Mouse (Mus musculus): ENCODE measurements around the gene P4ha2.
"Not testable (repeated sequence)": the region's sequence is repeated elsewhere in the genome, so short reads cannot be mapped to it uniquely, and the experiment has no call there.

P4ha2 gene

DNA sequence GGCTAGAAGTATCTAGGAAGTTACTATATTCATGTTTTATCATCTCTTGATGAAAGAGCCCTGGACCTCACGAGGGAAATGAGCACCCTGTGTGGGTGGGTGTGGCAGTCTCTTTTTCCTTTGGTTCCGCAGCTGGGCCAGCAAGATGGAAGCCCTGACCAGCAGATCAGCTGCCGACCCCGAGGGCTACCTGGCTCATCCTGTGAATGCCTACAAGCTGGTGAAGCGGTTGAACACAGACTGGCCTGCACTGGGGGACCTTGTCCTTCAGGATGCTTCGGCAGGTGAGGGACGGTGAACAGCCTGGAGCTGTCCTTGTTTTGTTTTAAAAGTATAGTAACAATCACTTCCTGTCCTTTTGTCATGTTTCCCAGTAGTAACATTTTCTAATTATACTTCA is 11.4 kb downstream of the P4ha2 start:
- DNase-seq, result no peak

GRCm38 (mm10) chr11:54111976-54112741 is 12.3 kb downstream of the P4ha2 start:
- DNase-seq, result peak; percentile 83

- no peak for DNase-seq
Measured at GRCm38 (mm10) chr11:54112920-54113319, 13.0 kb downstream of the P4ha2 start.

- DNase-seq, result no peak
Measured at GRCm38 (mm10) chr11:54113352-54113751, 13.5 kb downstream of the P4ha2 start.

- DNase-seq, result no peak
Measured at GRCm38 (mm10) chr11:54114746-54115145, 14.9 kb downstream of the P4ha2 start.

- DNase-seq, result no peak
Measured at GRCm38 (mm10) chr11:54115301-54115700, 15.4 kb downstream of the P4ha2 start.

GRCm38 (mm10) chr11:54115911-54116310 is 16.0 kb downstream of the P4ha2 start:
- DNase-seq, result no peak

DNA sequence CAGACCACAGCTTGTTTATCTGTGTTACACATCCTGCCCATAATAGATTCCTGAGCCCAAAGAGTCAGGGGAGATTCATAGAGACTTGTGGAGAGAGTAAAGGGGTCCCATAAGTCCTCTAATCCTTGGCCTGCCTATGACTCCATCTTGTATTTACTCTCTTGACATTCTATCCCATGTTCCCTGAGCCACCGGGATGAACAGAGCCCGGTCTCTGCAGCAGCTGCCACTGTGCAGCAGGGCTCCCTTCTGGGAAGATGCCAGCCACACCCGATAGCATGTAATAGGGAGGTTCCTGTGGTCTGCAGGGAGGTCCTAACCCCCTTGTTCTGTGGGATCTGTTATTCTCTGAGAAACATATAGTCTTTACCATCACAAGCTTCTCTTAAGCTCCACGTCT is 16.5 kb downstream of the P4ha2 start:
- no peak for DNase-seq

DNA sequence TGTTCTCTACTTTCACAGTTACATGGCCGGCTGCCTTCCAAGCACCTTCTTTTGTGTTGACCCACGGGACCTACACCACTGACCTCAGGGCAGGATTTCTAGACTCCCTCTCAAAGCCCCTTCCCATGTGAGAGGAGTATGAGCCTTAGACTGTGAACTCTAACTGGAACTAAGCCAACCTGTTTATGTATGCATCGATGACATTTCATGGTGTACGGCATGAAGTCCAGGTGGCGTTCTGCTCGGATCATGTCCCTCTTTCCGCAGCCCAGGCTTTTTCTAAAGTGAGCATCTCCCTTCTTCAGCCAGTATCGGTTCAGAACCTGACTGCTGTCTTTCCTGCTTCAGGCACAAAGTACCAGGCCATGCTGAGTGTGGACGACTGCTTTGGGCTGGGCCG is 17.2 kb downstream of the P4ha2 start:
- DNase-seq, result no peak

GRCm38 (mm10) chr11:54119126-54119525 is 19.2 kb downstream of the P4ha2 start:
- no peak for DNase-seq

DNA sequence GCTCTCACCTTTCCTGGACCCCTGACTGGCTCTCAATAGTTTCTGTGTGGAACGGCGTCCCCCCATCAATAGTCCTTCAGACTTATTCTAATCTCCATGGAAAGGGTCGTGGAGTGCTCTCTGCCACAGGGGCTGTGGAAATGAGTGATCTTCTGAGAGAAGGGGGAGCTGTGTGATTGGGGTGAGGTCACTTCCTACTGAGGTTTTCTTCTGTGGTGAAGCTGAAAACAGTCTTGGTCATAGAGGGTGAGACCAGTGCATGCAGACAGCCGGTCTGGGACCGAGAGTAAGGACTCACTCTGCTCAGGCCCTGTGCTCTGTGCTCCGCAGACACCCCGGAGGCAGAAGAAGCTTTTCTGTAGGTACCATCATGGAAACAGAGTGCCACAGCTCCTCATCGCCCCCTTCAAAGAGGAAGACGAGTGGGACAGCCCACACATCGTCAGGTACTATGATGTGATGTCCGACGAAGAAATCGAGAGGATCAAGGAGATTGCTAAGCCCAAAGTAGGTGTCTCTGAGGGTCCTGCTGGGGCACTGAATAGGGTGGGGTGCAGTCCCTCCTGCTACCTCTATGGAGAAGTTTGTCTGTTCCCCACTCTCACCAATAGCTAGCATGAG is 20.0 kb downstream of the P4ha2 start:
- DNase-seq, result no peak

DNA sequence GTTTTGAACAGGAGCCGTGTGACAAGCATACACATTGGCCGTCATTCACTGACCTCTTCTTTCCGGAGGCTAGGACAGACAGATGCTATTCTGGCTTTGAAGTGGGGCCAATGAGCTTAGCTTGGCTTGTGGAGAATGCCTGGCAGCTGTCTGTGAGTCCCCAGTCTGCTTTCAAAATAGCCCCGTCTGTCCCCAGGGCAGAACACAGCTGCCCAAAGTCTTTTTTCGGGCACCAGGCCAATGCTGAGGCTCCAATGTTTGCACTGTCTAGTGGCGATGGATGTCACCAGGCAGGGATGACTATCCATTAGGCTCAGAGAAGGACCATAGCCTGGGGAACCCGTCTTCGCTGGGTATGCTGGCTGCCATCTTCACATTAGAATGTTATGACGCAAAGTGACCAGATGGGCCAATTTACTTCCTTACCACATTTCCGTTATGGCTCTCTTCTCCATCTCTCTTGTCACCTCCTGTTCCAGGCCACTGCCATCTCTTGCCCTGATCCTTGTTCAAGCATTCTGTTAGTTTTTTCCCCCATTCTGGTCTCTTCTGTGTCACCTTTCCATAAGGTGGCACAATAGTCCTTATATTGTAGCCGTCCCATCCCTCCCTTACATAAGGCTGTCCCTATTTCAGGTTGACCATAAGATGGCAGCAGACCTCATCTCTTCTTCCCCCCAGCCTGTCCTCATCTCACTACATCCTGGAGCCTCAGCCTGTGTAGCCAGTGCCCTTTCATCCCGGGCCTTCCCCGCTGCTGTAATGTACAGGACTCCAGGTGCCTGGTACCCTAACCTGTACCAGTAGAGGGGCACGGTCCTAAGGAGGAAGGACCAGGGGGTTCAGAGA is 22.7 kb downstream of the P4ha2 start:
- DNase-seq, result peak; percentile 48

DNA sequence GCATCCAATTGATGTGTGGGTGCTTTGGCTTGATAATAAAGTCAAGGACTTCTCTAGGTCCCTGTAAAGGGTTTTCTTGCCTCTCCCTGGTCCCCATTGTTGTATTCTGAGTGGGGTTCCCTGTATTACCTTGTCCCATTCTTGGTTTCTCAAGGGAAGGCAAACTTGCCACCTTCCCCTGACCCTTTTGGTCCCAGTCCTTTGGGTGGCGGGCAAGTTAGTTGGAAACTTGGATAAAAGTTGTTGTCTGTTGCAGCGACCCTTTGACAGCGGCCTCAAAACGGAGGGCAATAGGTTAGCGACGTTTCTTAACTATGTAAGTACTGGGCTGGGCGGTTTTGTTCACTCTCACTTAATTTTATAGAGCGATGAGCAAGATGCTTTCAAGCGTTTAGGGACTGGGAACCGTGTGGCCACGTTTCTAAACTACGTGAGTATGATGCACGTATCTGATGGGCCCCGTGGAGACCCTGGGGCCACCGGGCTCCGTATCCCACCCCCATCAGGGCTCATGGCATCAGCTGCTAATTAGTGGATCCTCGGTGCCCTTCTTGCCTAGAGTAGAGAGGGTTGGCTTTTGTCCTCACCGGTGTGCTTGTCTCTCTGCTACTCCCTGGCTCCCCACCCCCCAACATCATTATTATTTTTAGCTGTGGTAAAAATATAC is 26.2 kb downstream of the P4ha2 start:
- no peak for DNase-seq

DNA sequence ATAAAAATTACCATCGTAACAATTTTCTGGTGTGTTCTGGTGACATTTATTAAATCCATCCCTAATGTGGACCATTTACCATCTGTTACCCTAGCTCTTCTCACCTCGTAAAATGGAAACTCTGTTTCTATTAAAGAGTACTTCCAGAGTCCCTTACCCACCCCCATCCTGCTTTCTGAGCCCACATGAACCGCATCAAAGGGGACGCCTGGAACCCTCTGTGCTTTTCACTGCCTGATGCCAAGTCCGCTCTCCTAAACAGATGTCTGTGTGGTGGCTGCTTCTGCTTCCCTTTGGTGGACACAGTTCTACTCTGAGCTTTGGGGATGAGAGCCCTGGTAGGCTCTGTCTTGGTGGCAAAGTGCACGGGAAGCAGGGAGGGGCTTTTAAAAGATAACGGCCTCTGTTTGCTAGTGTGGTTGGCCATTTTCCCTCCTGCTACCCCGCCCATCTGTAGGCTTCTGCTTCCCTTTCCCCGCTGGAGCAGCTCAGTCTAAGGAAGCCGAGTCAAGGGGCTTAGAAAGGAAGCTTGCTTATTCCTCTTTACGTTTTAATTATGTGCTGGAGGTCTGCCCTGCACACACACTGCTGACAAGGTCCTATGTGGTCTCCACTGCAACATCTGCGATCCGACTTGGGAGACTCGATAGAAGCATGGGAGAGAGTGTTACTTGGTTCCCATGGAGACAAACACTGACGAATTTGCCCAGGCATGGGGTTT is 26.9 kb downstream of the P4ha2 start:
- no peak for DNase-seq

- DNase-seq, result no peak
Measured at GRCm38 (mm10) chr11:54127397-54127796, 27.5 kb downstream of the P4ha2 start.

- DNase-seq, result no peak
Measured at GRCm38 (mm10) chr11:54129955-54130354, 30.1 kb downstream of the P4ha2 start.

DNA sequence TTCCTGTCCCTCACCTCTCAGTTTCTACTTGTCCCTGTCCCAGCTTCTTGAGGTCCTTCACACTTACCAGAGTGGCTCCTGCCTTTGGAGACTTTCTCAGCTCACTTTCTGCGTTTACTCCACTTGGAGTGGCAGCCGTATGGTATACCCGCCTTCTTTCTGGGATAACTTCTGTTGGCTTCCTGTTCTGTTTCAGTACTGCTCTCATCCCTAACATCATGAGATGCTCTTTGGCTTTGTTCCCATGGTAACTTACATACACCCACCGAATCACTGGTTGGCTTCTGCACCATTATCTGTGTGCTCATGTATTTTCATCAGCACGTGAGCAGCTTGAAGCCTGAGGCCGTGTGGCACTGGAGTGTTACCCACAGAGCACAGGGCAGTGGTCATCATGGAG is 30.8 kb downstream of the P4ha2 start:
- DNase-seq, result no peak

GRCm38 (mm10) chr11:54132290-54132689 is 32.4 kb downstream of the P4ha2 start:
- no peak for DNase-seq

GRCm38 (mm10) chr11:54134905-54135304 is 35.0 kb downstream of the P4ha2 start:
- DNase-seq, result no peak

DNA sequence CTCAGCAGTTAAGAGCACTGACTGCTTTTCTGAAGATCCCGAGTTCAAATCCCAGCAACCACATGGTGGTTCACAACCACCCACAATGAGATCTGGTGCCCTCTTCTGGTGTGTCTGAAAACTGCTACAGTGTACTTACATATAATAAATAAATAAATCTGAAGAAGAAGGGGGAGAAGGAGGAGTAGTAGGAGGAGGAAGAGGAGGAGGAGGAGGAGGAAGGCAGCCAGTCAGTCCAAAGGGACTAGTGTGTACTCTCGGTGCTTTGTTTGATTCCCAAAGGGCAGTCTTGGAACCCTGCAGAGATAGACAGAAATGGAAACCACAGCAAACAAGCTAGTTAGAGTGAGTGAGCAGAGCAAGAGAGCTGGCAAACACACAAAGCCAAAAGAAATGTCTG is 40.3 kb downstream of the P4ha2 start:
- DNase-seq, result not testable (repeated sequence)

DNA sequence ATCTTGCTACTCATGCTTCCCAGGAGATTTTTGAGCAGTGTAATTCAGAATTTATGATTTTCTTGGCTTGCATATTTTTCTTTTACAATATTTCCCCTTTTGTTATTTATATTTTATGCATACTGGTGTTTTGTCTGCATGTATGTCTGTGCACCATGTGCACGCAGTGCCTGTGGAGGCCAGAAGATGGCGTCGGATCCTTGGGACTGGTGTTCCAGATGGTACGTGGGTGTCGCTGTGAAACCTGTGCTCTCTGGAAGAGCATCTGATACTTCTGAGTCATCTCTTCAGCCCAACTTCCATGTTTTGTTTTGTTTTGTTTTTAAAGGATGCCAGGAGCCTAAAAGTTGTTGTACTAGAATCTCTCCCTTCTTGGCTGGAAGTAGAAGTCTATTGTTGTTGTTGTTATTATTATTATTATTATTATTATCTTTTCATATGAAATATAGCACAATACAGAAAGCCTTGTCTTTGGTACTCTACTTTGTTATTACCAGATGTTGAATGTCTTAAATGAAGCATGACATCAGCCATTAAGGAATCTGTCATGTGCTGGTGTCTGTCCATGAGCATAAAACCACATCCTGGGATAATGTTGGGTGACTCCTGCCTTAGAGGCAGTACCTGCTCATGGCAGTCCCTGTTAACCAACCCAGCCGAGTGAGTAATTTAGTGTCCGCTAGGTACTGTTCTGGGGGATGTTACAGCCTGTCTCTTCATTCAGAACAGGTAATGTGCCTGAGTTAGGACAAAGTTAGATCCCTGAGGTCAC is 41.5 kb downstream of the P4ha2 start:
- DNase-seq, result no peak

DNA sequence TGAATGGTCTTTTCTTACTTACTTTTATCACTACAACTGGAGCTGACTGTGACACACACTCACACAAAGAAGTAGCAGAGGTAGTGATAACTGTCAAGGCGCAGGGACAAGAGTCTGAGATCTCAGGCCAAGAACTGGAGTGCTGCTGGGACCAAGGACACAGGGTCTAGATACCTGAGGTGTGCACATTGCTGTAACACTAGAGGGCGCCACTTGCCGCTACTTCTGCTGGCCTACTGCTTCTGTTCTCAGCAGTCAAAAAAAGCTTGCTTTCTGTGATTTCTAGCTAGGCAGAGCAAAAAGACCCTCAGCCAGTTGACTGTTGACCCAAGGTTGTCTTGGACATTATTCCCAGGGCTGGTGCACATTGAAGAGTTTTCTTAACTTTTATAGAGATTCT is 45.0 kb downstream of the P4ha2 start:
- peak; percentile 74 for DNase-seq

All from cerebellum, adult 8-10 months (tissue).